Mouse (Mus musculus) monocyte, adult 5-6 weeks (primary cell): ENCODE data around the gene Eif2b5. TPM values are rescaled to one million over a fixed set of nuclear protein-coding genes. Genes with fewer than 3 reads are reported as not detected.
A peak's percentile ranks its signal among the peaks of the same experiment; 100 is the strongest.

Experiments
- ATAC-seq: fragments of 153-309, 156-312 bp; replicated peaks from 2 replicates; pipeline ENCODE4 v1.8.0; 2017; ENCODE audit warnings: mild to moderate bottlenecking; ENCODE audit not compliant: low TSS enrichment, insufficient number of reproducible peaks, severe bottlenecking, poor library complexity, low FRiP score
- total RNA-seq: library from RNA; stranded (forward); fragments of 200-1000, 200-491, 200-594 nt; gene quantifications from 3 replicates; pipeline ENCODE4 v1.2.3, GENCODE M21; 2017

The Eif2b5 gene
- total RNA-seq, 1 experiment from 2014 or later = 41.2 TPM

DNA sequence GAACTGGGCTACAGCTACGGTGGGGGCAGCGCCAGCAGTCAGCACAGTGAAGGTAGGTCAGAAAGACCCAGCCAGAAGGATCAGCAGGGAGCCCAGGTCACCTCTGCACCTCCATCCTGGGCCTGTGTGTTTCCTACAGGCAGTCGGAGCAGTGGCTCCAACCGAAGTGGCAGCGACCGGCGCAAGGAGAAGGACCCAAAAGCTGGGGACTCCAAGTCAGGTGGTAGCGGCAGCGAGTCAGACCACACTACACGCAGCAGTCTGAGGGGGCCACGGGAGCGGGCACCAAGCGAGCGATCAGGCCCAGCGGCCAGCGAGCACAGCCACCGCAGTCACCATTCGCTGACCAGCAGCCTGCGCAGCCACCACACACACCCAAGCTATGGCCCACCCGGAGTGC is 32.3 kb downstream of the Eif2b5 start:
- ATAC-seq = no peak

DNA sequence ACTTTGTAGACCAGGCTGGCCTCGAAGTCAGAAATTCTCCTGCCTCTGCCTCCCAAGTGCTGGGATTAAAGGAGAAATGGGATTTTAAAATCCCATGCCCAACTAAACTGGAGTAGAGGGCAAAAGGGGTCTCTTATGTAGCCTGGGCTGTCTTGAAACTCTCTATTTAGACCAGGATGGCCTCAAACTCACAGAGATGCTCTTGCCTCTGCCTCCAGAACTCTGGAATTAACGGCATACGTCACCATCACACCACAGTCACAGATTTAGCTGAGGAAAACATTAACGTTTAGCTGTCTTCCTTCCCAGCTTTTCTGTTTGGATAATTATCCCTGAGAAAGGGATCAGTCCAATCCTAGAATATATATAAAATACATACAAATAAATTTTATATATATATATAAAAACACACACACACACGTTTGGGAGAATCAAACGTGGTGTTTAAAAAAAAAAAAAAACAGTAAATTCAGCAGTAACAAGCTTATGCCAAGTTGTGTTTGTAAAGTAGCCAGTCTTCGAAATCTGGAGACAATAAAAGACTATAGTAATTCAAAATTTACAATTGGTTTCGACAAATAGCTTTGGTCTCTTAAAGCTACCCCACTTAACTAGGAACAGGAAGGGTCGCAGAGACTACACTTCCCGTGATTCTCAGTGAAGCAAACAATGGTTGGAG is 36.1 kb downstream of the Eif2b5 start:
- no peak for ATAC-seq

DNA sequence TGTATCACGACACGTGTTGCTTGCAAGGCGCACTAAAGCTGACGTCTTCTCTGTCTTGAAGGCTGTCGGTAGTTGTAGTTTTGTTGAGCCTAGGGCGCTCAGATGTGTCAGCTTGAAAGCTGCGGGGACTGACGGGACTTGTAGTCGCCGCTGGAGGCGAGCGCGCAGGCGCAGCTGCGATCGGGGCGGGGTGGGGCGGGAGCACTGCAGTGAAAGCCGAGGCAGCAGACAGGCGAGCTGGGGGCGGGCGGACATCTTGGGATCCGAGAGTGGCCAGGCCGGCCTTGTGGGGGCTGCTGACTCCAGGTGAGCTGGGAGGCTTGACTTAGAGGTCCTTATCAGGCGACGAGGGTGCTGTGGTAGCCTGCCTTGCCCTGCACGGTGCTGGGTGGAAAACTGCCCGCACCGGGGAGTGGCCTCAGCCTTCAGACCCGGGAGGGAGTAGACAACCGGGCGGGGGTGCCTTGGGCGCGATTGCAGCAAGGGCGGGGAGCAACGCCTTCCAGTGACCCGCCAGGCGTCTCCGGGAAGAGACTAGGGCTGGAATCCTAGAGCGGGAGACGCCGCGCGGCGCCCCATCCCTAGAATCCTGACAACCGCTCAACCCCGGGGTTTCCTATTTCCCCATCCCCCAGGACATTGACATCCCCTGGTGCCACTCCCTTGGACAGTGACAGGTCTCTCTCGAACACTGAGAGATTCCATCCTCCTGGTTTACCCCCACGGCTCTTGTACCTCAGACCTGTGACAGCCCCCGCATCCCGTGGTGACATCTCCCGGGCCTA is 36.9 kb downstream of the Eif2b5 start, which contains the start of gene Ap2m1:
Ap2m1 (plus strand) TSS at position 183 of the 785 bp plus-strand sequence.
- ATAC-seq = peak; percentile 98

DNA sequence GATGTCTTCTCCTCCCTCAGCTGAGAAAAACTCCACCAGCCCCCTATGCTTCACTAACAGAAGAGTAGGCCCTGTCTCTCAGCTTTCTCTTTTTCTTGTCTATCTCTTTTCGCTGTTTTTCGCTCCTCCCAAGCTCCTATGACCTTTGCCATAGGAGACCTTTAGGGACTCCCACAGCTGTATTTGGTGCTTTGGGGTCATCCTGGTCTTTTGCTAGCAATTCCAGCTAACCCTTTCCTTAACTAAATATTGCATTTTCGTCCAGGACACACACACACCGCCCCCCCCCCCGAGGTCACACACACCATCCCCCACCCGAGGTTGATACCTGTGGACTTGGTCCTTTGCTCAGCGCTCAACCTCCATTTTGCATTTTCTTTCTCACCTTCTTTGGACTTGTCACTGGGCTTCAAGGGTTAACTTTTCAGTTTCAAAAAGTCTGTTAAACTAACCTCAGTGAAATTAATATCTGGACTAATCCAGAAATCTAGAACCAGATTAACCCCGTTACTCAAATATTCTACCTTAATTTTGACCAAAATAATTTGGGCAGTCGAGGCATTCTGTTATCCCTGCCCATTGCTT is 37.6 kb downstream of the Eif2b5 start:
- ATAC-seq = no peak

DNA sequence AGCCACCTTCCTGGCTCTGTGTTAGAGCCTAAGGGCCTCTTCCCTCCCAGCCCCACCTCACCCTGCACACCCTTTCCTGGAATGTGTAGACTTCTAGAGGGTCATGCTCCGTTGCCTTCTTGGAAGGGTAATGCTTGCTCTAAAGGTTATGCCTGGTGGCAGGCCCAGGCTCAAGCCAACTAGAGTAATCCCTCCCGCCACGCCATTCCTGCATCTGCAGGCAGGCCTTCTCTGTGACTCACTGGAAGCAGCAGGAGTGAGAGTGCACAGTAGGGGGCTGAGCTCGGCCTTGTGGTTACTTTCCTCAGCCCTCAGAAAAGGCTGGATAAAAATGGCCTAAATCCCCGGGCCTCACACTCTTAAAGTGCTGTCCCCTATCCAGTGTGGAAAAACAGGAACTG is 38.5 kb downstream of the Eif2b5 start:
- no peak for ATAC-seq

DNA sequence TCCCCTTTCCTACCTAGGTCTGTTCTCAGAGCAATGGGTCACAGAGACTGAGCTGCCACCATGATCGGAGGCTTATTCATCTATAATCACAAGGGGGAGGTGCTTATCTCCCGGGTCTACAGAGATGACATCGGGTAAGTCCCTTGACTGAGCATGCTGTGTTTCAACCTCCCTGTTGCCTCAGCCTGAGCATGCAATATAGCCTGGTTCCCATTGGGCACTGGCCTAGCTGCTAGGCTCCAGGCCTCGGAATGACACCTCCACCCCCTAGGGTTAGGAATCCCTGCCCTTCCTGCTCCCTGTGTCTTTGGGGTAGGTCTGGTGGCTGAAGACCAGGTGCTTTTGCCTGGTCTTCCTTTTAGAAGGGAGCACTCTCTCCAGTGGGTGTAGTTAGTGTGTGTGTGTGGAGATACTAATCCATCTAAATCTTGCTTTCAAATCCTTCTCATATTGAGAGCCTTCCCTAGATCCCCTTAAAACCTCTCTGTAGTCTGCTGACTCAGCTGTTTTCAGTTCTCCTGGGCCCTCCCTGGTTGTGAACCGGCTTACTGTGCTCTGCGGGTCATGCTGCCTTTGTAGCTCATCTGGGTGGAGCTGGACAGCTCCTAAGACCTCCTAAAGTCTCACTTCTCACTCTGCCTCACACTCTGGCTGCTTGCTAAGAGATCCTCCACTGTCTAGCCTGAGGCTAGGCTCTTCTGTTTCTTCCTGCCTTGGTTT is 39.1 kb downstream of the Eif2b5 start:
- no peak for ATAC-seq

DNA sequence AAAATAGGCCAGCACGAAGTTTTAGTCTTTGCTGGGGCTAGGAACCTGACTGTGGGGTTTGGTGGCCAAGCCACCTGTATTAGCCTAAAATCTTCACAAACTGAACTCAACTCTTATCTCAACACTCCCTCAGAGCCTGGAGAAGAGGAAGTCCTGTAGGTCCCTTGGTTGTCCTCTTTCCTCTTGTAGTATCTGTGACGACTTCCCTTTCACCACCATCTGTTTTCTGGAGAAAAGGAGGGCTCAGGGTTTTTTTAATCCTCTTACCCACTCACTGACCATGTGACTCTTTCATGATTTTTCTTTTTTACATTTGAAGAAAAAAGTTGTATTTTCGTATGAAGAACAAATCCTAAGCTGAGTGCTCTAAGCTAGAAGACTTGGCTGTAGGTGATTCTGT is 41.0 kb downstream of the Eif2b5 start:
- ATAC-seq = no peak

DNA sequence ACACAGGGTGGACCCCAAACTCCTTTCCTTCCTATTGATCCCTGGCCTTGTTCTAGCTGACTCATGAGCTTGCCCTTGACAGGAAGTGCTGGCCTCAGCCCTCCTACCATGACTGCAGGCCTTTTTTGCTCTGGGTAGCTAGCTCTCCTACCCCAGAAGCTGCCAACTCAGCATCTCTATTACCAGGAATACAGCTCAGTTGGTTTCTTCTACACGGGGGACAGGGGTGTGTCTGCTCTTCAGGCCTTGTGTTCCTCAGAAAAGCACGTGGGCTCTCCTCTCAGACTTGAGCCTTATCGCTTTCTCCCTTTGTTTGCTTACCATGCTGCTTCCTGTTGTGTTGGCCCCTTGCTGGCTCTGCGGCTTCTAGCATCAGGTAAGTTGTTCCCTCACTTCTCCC is 41.8 kb downstream of the Eif2b5 start:
- ATAC-seq = no peak

DNA sequence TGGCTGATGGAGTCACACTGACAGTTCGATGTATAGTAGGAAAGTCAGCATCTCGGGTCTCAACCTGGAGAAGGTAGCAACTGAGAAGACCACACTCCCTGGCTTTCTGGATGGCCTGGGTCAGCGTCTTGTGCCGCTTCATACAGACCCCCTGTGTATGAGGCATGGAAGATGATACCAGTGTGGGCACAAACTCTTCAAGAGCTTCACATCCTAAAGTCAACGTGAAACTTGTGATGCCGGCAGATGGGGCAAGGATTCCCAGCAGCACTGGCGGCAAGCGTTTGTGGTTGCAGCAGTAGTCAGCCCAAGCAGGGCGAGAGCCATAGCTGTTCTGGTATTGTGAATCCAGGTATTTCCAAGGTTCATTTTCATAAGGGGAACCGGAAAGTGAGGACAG is 47.1 kb downstream of the Eif2b5 start:
- ATAC-seq = no peak

DNA sequence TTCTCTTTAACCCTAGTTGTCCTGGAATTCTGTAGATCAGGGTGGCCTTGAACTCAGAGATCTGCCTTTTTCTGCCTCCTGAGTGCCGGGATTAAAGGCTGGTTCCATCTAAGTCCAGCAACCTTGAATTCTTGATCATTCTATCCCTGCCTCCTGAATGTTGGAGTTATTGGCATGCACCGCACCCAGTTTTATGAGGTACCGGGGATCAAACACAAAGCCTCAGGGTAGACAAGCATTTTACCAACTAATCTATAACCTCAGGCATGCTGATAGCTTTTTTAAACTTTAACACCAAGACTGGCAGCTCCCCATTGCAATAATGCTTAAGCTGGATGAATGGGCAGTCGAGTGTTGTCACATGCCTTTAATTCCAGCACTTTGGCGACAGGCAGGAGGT is 48.8 kb downstream of the Eif2b5 start:
- ATAC-seq = no peak

DNA sequence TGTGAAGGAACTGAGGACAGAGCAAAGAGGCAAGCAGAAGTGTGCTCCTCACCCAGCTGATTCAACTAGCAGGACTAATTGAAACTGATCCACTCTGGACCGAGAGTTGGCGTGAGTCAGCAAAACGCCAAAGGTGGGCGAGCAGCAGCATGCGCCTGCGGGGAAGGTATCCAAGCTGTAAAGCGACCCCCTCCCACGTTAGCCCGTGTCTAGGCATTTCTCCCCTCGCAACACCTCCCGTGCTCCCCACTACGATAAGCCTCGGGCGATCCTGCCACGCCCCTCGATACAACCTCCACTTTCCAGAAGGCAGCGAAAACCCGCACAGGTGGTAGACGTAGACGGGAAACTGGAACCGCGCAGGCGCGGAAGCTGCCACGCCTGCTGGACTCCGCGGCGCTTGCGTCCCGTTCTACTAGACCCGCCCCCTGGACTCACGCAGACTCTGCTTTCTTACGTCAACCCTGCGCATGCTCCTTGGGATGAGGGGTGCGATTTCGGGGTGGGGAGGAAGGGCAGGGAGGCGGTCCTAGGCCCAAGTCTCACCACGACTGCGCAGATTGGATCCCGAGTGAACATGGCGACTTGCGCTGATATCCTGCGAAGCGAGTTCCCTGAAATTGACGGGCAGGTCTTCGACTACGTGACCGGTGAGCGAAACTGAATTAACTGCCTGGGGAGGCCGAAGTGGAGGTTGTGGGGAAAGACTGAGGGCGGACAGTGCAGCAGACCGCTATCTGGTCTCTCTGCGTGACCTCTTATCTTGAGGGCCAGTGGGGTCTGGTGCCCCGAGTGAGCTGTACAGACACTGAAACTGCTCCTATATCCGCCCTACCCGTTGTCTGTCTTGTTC is 49.7 kb downstream of the Eif2b5 start, which contains the start of gene Abcf3:
Abcf3 (plus strand) TSS at position 482 of the 853 bp plus-strand sequence.
- peak; percentile 98 for ATAC-seq

DNA sequence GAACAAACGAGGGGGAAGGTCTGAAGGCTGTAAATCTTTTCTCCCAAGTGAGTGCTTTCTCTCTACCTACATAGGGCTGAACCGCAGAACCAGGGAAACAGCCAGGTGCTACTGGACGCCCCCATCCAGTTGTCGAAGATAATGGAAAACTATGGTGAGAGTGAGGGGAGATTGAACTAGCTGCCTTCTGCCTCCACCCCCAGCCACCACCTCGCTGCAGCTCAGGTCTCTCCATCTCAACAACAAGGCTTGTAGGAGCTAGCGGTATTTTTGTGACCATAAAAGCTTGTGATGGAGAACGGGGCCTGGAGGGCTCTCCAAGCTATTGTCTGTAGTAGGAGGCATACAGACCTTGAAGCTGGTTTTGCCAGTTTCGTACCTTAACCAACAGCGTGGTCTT is 50.5 kb downstream of the Eif2b5 start:
- ATAC-seq = no peak

DNA sequence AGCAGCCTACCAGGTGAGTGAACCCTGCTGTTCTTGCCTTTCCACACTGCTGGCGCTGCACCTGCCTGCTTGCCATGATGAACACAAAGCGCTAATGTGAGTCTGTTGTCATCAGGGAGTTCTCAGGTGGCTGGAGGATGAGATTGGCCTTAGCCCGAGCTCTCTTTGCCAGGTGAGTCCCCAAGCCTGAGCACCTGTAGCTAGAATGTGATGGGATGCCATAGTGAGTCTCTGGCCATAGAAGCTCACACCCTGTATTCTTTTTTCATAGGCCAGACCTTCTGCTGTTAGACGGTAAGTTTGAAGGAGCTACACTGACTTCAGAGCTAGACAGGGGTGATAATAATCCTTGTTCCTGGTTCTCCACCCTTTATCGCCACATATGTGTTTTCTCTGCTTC is 53.1 kb downstream of the Eif2b5 start:
- ATAC-seq = no peak

DNA sequence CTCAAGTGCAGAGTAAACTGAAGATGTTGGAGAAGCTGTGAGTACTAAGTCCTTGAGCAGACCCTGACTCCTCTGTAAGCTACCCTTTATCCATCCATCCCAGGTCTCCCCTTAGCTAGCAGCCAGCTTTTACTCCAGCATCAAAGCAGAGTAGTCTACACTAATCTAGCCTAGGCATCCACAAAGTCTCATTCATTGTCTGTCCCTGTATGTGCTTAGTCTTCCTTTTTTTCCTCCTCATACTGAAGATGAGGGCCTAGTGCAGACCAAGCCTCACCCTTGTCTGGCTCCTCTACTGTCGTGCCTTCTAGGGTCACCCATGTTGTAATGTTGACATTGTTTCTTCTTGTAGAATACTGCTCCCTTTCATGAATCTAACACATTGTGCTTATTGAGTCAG is 54.0 kb downstream of the Eif2b5 start:
- ATAC-seq = no peak

DNA sequence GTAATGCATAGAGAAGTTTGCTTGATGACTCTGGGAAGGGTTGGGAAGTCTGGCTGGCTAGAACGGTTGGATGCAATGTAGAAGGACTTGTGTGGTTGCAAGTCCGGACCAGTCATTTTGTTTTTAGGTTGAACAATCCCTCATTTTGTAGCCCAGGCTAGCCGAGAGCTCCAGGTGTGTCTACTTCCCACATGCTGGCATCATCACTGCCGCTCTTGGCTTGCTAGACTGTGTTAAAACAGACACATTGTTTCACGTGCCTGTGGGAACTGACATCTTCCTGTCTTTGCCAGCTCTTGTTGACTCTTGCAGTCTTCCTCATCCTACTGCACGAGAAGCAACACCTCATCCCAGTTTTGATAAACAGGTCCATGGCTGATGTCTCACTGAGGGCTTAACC is 56.4 kb downstream of the Eif2b5 start:
- ATAC-seq = no peak

DNA sequence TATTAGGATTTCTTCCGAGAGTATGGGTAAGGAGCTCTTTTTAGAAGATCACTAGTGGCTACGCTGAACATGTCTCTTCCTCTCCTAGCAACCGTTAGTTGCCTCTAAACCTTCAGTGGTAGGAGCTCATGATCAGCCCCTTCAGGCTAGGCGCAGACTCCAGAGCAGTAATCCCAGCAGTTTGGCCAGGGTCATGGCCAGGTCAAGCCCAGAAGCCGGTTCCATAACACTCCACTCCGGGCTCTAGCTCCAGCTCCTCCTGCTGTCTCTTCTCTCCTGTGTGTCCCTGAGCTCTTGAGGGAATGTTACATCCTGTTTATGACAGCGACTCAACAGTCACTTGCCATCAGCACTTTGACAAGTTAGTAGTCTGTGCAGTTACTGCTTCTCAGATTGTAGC is 58.8 kb downstream of the Eif2b5 start:
- ATAC-seq = no peak
